Mouse (Mus musculus) monocyte, adult 2 months (primary cell): ENCODE data around the gene Vmn2r57.
"Not testable (repeated sequence)": the region's sequence is repeated elsewhere in the genome, so short reads cannot be mapped to it uniquely, and the experiment has no call there.

Experiments
- DNase-seq, 2 experiments: peaks; one replicate each; pipeline ENCODE4 v3.0.0; 2022; ENCODE audit warnings: low spot score in 2 of 2, low read depth in 1 of 2

Vmn2r57 gene

GRCm38 (mm10) chr7:41448596-41448995 is at the start of gene Vmn2r57:
TSS of gene Vmn2r57 (minus strand) at chr7:41448696.
- DNase-seq, result not testable (repeated sequence)

GRCm38 (mm10) chr7:41497871-41498270 is 49.4 kb upstream of the Vmn2r57 start:
- DNase-seq, result no peak

GRCm38 (mm10) chr7:41451864-41452263 is 3.4 kb upstream of the Vmn2r57 start:
- no peak for DNase-seq

GRCm38 (mm10) chr7:41394130-41394529 is 54.4 kb downstream of the Vmn2r57 start:
- no peak for DNase-seq

DNA sequence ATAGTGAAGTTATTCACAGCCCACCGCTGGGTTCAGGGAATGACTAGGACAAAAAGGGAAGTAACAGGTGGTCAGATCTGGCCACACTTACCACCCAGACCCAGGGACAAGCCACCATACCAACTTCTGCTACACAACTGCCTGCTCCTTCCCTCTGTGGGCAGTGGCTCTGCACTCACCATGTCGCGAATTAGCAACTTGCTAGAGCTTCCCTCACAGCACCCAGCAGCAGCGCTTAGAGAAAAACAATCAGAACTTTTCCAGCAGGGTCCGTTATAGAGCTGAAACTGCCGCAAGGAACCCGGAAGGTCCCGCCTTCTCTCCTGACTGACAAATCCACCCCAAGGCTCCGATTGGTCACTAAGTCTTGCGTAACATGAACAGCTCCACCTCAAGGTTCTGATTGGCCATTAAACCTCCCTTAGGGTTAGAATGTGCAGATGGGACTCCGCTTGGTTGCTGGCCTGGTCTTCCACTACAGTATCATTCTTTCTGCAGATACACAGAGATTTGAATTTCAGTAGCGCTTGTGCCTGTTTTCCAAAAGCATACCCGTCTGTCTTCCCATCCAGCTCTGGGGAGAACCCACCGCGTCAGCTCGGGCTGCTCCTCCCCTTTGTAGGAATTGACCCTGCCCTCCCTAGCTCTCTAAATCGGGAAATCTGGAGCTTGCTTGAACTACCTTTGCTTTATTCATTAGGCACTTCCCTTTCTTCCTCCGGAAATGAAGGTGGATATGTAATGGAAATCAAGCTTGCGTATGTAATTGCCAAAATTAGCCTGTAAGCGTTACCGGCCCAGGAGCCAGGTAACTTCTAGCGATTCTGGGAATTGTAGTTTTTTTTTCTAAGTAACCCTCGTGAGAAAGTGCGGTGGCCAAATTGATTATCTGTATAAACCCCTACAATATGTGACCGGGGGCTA is 55.2 kb downstream of the Vmn2r57 start, which contains the start of gene AI987944:
AI987944 (minus strand) TSS at position 332 of the 924 bp plus-strand sequence.
- peak; percentile 35 to 53 for DNase-seq
